Mouse (Mus musculus) limb, embryonic 12.5 days (tissue): ENCODE measurements at regions not wholly inside any gene's neighbourhood (a gene's known extent, or its start where the extent isn't known, plus 50 kb on each side); places are given as distances from the start of the nearest gene placed in this dataset.
A peak's percentile ranks its signal among the peaks of the same experiment; 100 is the strongest.

ENCODE experiments used
- ATAC-seq: fragments of 200-750 bp; cut with Nextera tagmentation; 2 replicates; pipeline ENCODE4 v1.8.0; 2017; ENCODE audit warnings: low read depth, moderate TSS enrichment; ENCODE audit not compliant: insufficient number of reproducible peaks, insufficient read depth, low FRiP score, low TSS enrichment
- H3K27ac ChIP-seq: fragments of 300-500 bp; sonication (generic); 2 replicates; pipeline ENCODE4 v1.5.1; 2016; ENCODE audit warnings: mild to moderate bottlenecking, moderate library complexity
- H3K27me3 ChIP-seq: fragments of 300-500 bp; sonication (generic); 2 replicates; pipeline ENCODE4 v1.6.1; 2016; ENCODE audit warnings: mild to moderate bottlenecking, moderate library complexity
- H3K36me3 ChIP-seq: fragments of 300-500 bp; sonication (generic); 2 replicates; pipeline ENCODE4 v1.6.1; 2016; ENCODE audit warnings: mild to moderate bottlenecking, moderate library complexity
- H3K4me1 ChIP-seq: fragments of 300-500 bp; sonication (generic); replicated peaks from 2 replicates; pipeline ENCODE4 v1.6.1; 2016
- H3K4me2 ChIP-seq: fragments of 300-500 bp; sonication (generic); 2 replicates; pipeline ENCODE4 v1.6.1; 2016; ENCODE audit warnings: mild to moderate bottlenecking, moderate library complexity
- H3K4me3 ChIP-seq: fragments of 300-500 bp; sonication (generic); replicated peaks from 2 replicates; pipeline ENCODE4 v1.5.1; 2016; ENCODE audit warnings: mild to moderate bottlenecking
- H3K9ac ChIP-seq: fragments of 300-500 bp; sonication (generic); replicated peaks from 2 replicates; pipeline ENCODE4 v1.6.1; 2016; ENCODE audit warnings: mild to moderate bottlenecking, moderate library complexity
- H3K9me3 ChIP-seq: fragments of 300-500 bp; sonication (generic); 2 replicates; pipeline ENCODE4 v1.6.1; 2016; ENCODE audit warnings: mild to moderate bottlenecking, moderate library complexity
- WGBS: fragments of 180-500 bp; shearing (Covaris S2); methylation state at CpG from one replicate; pipeline ENCODE4 v1.1.7; 2016; 5-methylcytosine and 5-hydroxymethylcytosine counted together

- Histone ChIP-seq H3K4me2 (no peak overlapping the region), H3K36me3 (no peaks in the 10 kb centered on the region), H3K9ac (no peak overlapping the region), H3K4me1 (peaks cover 7% of the 10 kb centered on the region), H3K4me3 (no peak overlapping the region), H3K27me3 (peaks cover 6% of the 10 kb centered on the region), H3K9me3 (no peaks in the 10 kb centered on the region), H3K27ac (no peak overlapping the region)
- ATAC-seq = 0 out of 2 replicates have a peak, but pooled peaks have one; percentile 47
- 31% methylated on average over 3 of the region's 3 CpGs for WGBS
Observed at GRCm38 (mm10) chr6:147416592-147416991, 59.0 kb upstream of the Ccdc91 start.

DNA sequence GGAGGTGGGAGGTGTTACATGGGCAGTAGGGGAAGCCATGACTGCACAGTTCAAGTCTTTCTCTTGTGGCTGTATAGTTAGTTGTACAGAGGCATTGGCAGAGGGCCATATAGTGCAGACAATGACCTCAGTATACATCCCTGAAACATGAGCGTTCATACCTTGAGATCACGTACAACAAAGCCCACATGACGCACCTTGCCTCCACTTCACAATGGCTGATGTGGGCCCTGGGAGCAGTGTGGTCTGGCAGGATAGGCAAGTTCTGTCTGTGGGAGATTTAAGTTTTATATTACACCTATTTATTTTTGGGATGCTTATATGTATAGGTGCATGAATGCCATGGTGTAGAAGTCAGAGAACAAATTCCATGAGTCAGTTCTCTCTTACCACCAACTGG is 61.9 kb upstream of the Ccdc91 start:
- Histone ChIP-seq H3K4me2 (no peak overlapping the region), H3K4me3 (no peak overlapping the region), H3K27me3 (no peaks in the 10 kb centered on the region), H3K9ac (no peak overlapping the region), H3K9me3 (no peaks in the 10 kb centered on the region), H3K27ac (no peak overlapping the region), H3K4me1 (peaks cover 7% of the 10 kb centered on the region), H3K36me3 (no peaks in the 10 kb centered on the region)
- 94% methylated on average over 3 of the region's 3 CpGs for WGBS
- ATAC-seq = no peak

DNA sequence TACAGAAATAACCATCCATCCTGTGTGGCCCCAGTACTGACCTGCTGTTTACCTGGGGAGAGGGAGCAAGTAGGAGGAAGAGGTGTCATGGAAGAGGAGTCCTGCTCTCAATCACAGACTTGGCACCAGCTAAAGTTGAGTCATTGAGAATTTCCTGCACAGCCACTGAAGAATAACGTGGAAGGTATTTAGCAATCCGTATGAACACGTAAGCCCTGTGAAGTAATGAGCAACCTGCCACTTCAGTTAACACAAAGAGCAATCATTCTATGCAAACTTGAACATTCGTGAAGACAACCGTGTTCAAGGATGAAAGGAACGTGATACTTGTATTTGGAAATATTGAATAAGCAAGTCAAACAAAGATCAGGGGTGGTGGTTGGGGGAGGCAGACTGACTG is 77.6 kb upstream of the Ccdc91 start:
- Histone ChIP-seq H3K4me2 (no peak overlapping the region), H3K36me3 (no peaks in the 10 kb centered on the region), H3K4me3 (no peak overlapping the region), H3K27me3 (no peaks in the 10 kb centered on the region), H3K4me1 (no peaks in the 10 kb centered on the region), H3K27ac (no peak overlapping the region), H3K9ac (no peak overlapping the region), H3K9me3 (no peaks in the 10 kb centered on the region)
- ATAC-seq = no peak
- 89% methylated on average over 6 of the region's 6 CpGs for WGBS

GRCm38 (mm10) chr6:147391425-147392158 is 84.0 kb upstream of the Ccdc91 start:
- 62% methylated on average over 14 of the region's 14 CpGs for WGBS
- H3K27ac ChIP-seq = no peak overlapping the region
- ATAC-seq = no peak

DNA sequence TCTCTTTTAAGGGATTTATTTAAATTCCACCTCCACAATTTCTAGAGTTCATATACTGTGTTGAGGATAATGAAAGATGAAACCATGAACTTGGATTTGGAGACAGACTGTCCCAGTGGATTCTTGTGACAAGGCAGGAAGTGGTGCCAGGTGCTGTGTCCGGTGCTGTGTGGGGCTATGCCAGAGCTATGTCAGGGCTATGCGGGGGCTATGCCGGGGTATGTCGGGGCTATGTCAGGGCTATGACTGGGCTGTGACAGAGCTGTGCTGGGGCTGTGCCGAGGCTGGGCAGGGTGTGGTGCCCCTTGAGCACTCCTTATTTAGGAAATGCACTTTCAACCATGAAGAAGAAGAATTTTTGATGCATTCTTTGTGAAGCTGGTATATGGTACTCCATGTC is 85.1 kb upstream of the Ccdc91 start:
- Histone ChIP-seq H3K27ac (no peak overlapping the region), H3K4me2 (no peak overlapping the region), H3K27me3 (no peaks in the 10 kb centered on the region), H3K9me3 (no peaks in the 10 kb centered on the region), H3K36me3 (no peaks in the 10 kb centered on the region), H3K9ac (no peak overlapping the region), H3K4me1 (peaks cover 22% of the 10 kb centered on the region), H3K4me3 (no peak overlapping the region)
- WGBS = 77% methylated on average over 5 of the region's 5 CpGs
- ATAC-seq = peak; percentile 54; the same call in 1 of the 2 replicates

More at GRCm38 (mm10) chr6:147391425-147392158, 84.0 kb upstream of the Ccdc91 start:
- peaks cover 22% of the 10 kb centered on the region for H3K4me1 ChIP-seq
- no peaks in the 10 kb centered on the region for H3K9me3 ChIP-seq
- no peak overlapping the region for H3K4me3 ChIP-seq
- H3K4me2 ChIP-seq = no peak overlapping the region
- H3K36me3 ChIP-seq = no peaks in the 10 kb centered on the region
- H3K27me3 ChIP-seq = no peaks in the 10 kb centered on the region
- no peak overlapping the region for H3K9ac ChIP-seq

GRCm38 (mm10) chr6:147388727-147389126 is 86.9 kb upstream of the Ccdc91 start:
- Histone ChIP-seq H3K9ac (no peak overlapping the region), H3K9me3 (no peaks in the 10 kb centered on the region), H3K4me1 (peaks cover 22% of the 10 kb centered on the region), H3K27me3 (no peaks in the 10 kb centered on the region), H3K4me3 (no peak overlapping the region), H3K4me2 (no peak overlapping the region), H3K27ac (0 out of 2 replicates have a peak overlapping the region, but pooled peaks have one; percentile 20), H3K36me3 (no peaks in the 10 kb centered on the region)
- ATAC-seq = no peak
- WGBS = 5% methylated on average over 2 of the region's 2 CpGs

DNA sequence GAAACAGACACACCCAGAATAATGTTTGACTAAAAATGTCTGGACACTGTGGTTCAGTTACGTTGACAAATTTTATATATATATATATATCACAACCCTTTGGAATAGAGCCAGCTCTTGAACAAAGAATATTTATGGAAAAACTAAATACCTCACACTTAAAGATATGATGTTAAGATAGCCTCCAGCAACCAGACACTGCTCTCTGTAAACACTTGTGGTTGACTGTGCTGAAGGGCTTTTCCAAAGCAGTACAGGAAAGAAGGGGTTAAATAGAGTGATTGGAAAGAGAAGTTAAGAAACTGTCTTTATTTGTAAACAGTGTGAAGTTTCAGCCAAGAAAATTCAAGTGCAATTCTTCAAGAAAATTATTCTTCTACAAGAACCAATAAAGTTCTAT is 90.0 kb upstream of the Ccdc91 start:
- H3K36me3 ChIP-seq = no peaks in the 10 kb centered on the region
- WGBS = 55% methylated on average over 1 of the region's 1 CpGs
- no peak for ATAC-seq
- H3K4me3 ChIP-seq = no peak overlapping the region
- no peak overlapping the region for H3K4me2 ChIP-seq
- no peak overlapping the region for H3K9ac ChIP-seq
- H3K9me3 ChIP-seq = no peaks in the 10 kb centered on the region
- no peak overlapping the region for H3K27ac ChIP-seq
- H3K4me1 ChIP-seq = peaks cover 19% of the 10 kb centered on the region
- H3K27me3 ChIP-seq = no peaks in the 10 kb centered on the region

DNA sequence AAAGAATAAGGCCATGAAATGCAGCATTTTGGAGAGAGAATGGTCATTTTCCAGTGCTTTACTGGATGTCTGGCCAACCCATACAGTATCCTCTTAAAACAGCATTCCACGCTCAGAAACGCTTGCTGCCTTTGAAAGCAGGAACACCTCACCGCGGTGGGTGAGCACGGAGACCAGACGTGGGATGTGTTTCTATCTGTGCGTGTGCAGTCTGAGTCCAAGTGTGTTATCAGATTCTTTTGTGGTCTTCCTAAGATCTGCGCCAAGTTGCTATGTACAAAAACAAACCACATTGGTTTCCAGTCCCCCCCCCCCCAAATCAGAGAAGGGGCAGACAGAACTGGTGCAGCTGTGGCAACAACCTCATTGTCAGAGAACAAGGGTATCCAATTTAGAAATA is 95.1 kb upstream of the Ccdc91 start:
- Histone ChIP-seq H3K36me3 (no peaks in the 10 kb centered on the region), H3K4me3 (no peak overlapping the region), H3K4me2 (no peak overlapping the region), H3K4me1 (peaks cover 5% of the 10 kb centered on the region), H3K9ac (no peak overlapping the region), H3K27me3 (no peaks in the 10 kb centered on the region), H3K9me3 (no peaks in the 10 kb centered on the region), H3K27ac (no peak overlapping the region)
- no peak for ATAC-seq
- 90% methylated on average over 8 of the region's 8 CpGs for WGBS

GRCm38 (mm10) chr6:147377679-147378078 is 97.9 kb upstream of the Ccdc91 start:
- Histone ChIP-seq H3K4me2 (no peak overlapping the region), H3K9ac (no peak overlapping the region), H3K36me3 (no peaks in the 10 kb centered on the region), H3K4me1 (peaks cover 5% of the 10 kb centered on the region), H3K4me3 (no peak overlapping the region), H3K27me3 (no peaks in the 10 kb centered on the region), H3K27ac (no peak overlapping the region), H3K9me3 (no peaks in the 10 kb centered on the region)
- WGBS = 83% methylated on average over 3 of the region's 3 CpGs
- no peak for ATAC-seq

DNA sequence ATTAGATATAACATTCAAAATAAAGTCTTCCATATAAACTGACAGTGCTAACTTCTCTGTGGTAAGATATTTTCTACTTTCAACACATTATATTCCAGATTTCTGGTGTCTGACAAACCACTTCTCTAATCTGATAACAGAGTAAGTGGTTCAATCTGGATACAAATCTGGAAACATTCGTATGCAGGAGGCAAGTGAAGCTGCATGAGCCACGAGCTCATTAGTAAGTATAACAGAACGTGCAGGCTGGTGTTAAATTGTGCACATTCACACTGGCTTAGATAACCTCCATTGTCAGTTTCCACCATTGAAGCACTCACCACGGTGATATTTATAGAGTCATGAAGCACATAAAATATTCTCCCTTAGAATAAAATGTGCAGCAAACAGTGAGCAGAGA is 103.9 kb upstream of the Ccdc91 start:
- no peaks in the 10 kb centered on the region for H3K27me3 ChIP-seq
- no peaks in the 10 kb centered on the region for H3K36me3 ChIP-seq
- H3K4me1 ChIP-seq = peaks cover 4% of the 10 kb centered on the region; the same call in 1 of the 2 replicates
- H3K27ac ChIP-seq = no peak overlapping the region
- 58% methylated on average over 4 of the region's 4 CpGs for WGBS
- H3K4me3 ChIP-seq = no peak overlapping the region
- no peak overlapping the region for H3K4me2 ChIP-seq
- no peak for ATAC-seq
- H3K9me3 ChIP-seq = no peaks in the 10 kb centered on the region
- no peak overlapping the region for H3K9ac ChIP-seq

- Histone ChIP-seq H3K27me3 (no peaks in the 10 kb centered on the region), H3K27ac (no peak overlapping the region), H3K4me2 (no peak overlapping the region), H3K4me1 (0 out of 2 replicates have a peak, but pooled peaks cover under 1% of the 10 kb centered on the region), H3K4me3 (no peak overlapping the region), H3K9me3 (no peaks in the 10 kb centered on the region), H3K36me3 (no peaks in the 10 kb centered on the region), H3K9ac (no peak overlapping the region)
- no peak for ATAC-seq
- WGBS = 83% methylated on average over 3 of the region's 3 CpGs
Observed at GRCm38 (mm10) chr6:147371336-147371735, 104.3 kb upstream of the Ccdc91 start.

DNA sequence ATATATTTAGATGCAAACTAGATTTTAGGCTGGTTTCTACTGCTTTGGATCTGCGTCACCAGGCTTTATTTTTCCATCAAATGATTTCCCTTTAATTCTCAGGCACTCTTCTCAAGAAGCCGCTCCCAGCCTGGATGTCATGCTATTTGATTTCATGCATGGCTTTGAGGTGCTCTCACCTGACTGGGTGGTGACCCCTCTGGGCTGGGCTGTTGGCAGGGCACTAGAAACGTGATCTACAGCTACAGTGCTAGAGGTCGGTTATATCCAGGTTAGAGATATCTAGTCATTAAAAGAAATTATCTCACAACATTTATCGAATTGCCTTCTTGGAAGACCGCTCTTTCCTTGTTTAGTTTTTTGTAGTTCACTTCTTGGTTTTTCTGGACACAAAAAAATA is 98.9 kb upstream of the Pthlh start:
- Histone ChIP-seq H3K9ac (no peak overlapping the region), H3K4me2 (no peak overlapping the region), H3K27me3 (no peaks in the 10 kb centered on the region), H3K36me3 (no peaks in the 10 kb centered on the region), H3K4me1 (peaks cover 2% of the 10 kb centered on the region; the same call in 1 of the 2 replicates), H3K9me3 (no peaks in the 10 kb centered on the region), H3K27ac (no peak overlapping the region), H3K4me3 (no peak overlapping the region)
- 80% methylated on average over 6 of the region's 6 CpGs for WGBS
- no peak for ATAC-seq
